Mouse (Mus musculus) intestine, postnatal 0 days (tissue): ENCODE results near the gene Cadm4. TPM values are rescaled to one million over a fixed set of nuclear protein-coding genes. Genes with fewer than 3 reads are reported as not detected.

Experiments used
- ATAC-seq: fragments of 200-750 bp; cut with Nextera tagmentation; 2 replicates; pipeline ENCODE4 v1.8.0; 2017; ENCODE audit warnings: mild to moderate bottlenecking, moderate TSS enrichment, moderate library complexity
- H3K27ac ChIP-seq: fragments of 300-500 bp; sonication (generic); 2 replicates; pipeline ENCODE4 v1.5.1; 2014; ENCODE audit warnings: mild to moderate bottlenecking, low read depth, low read length, moderate library complexity
- H3K27me3 ChIP-seq: fragments of 300-500 bp; sonication (generic); replicated peaks from 2 replicates; pipeline ENCODE4 v1.6.1; 2014; ENCODE audit warnings: low read length, mixed read lengths; ENCODE audit not compliant: control insufficient read depth, insufficient read depth
- H3K36me3 ChIP-seq: fragments of 300-500 bp; sonication (generic); 2 replicates; pipeline ENCODE4 v1.6.1; 2014; ENCODE audit warnings: mild to moderate bottlenecking, moderate library complexity; ENCODE audit not compliant: control insufficient read depth, insufficient read depth
- H3K4me1 ChIP-seq: fragments of 300-500 bp; sonication (generic); replicated peaks from 2 replicates; pipeline ENCODE4 v1.6.1; 2014; ENCODE audit warnings: antibody characterized with exemption, low read length, mixed read lengths; ENCODE audit not compliant: control insufficient read depth, insufficient read depth
- H3K4me2 ChIP-seq: fragments of 300-500 bp; sonication (generic); replicated peaks from 2 replicates; pipeline ENCODE4 v1.6.1; 2014; ENCODE audit warnings: low read depth, mild to moderate bottlenecking, moderate library complexity
- H3K4me3 ChIP-seq: fragments of 300-500 bp; sonication (generic); 2 replicates; pipeline ENCODE4 v1.5.1; 2014; ENCODE audit warnings: low read depth, low read length
- H3K9ac ChIP-seq: fragments of 300-500 bp; sonication (generic); 2 replicates; pipeline ENCODE4 v1.6.1; 2014; ENCODE audit warnings: mild to moderate bottlenecking, low read depth, low read length
- H3K9me3 ChIP-seq: fragments of 300-500 bp; sonication (generic); 2 replicates; pipeline ENCODE4 v1.6.1; 2016; ENCODE audit warnings: mixed run types; ENCODE audit not compliant: control insufficient read depth
- CTCF ChIP-seq: sonication (generic); IDR thresholded peaks from 2 replicates; pipeline ENCODE4 v1.5.1; 2016; ENCODE audit warnings: low read depth, mild to moderate bottlenecking, control low read depth, antibody characterized with exemption, moderate library complexity
- WGBS: fragments of 180-500 bp; shearing (Covaris S2); extraction: QIAGEN DNeasy Blood & Tissue Kit; methylation state at CpG from one replicate; pipeline ENCODE4 v1.1.7; 2014; 5-methylcytosine and 5-hydroxymethylcytosine counted together
- polyA plus RNA-seq: library from polyadenylated mRNA; unstranded; fragments of >200 nt; fragmentation: Nextera tagmentation; extraction: Ambion mirVana; gene quantifications from 2 replicates; pipeline ENCODE4 v1.2.1, GENCODE M21; 2015

Gene Cadm4
- polyA plus RNA-seq, 1 experiment from 2014 or later = 1.4 TPM

GRCm38 (mm10) chr7:24522805-24523204 is 41.0 kb downstream of the Cadm4 start:
- no peak overlapping the region for H3K27ac ChIP-seq
- ATAC-seq = no peak
- H3K36me3 ChIP-seq = no peaks in the 10 kb centered on the region
- H3K9ac ChIP-seq = no peak overlapping the region
- 59% methylated on average over 5 of the region's 5 CpGs for WGBS
- no peak for TF ChIP-seq CTCF
- no peaks in the 10 kb centered on the region for H3K4me1 ChIP-seq
- H3K9me3 ChIP-seq = no peaks in the 10 kb centered on the region
- no peaks in the 10 kb centered on the region for H3K27me3 ChIP-seq
- H3K4me3 ChIP-seq = no peak overlapping the region
- no peak overlapping the region for H3K4me2 ChIP-seq

GRCm38 (mm10) chr7:24523723-24524122 is 41.9 kb downstream of the Cadm4 start:
- Histone ChIP-seq H3K4me2 (no peak overlapping the region), H3K27ac (no peak overlapping the region), H3K9me3 (no peaks in the 10 kb centered on the region), H3K4me1 (no peaks in the 10 kb centered on the region), H3K4me3 (no peak overlapping the region), H3K27me3 (no peaks in the 10 kb centered on the region), H3K36me3 (no peaks in the 10 kb centered on the region), H3K9ac (no peak overlapping the region)
- no peak for TF ChIP-seq CTCF
- no peak for ATAC-seq
- WGBS = 86% methylated on average over 6 of the region's 6 CpGs

- H3K36me3 ChIP-seq = no peaks in the 10 kb centered on the region
- H3K4me3 ChIP-seq = no peak overlapping the region
- no peak overlapping the region for H3K9ac ChIP-seq
- no peak for ATAC-seq
- H3K27ac ChIP-seq = no peak overlapping the region
- no peak overlapping the region for H3K4me2 ChIP-seq
- 78% methylated on average over 6 of the region's 6 CpGs for WGBS
- H3K9me3 ChIP-seq = no peaks in the 10 kb centered on the region
- peaks cover 5% of the 10 kb centered on the region; the same call in 1 of the 2 replicates for H3K4me1 ChIP-seq
- no peaks in the 10 kb centered on the region for H3K27me3 ChIP-seq
- peak; percentile 34 for TF ChIP-seq CTCF
These were observed 43.2 kb downstream of the Cadm4 start for GRCm38 (mm10) chr7:24524978-24525377.

DNA sequence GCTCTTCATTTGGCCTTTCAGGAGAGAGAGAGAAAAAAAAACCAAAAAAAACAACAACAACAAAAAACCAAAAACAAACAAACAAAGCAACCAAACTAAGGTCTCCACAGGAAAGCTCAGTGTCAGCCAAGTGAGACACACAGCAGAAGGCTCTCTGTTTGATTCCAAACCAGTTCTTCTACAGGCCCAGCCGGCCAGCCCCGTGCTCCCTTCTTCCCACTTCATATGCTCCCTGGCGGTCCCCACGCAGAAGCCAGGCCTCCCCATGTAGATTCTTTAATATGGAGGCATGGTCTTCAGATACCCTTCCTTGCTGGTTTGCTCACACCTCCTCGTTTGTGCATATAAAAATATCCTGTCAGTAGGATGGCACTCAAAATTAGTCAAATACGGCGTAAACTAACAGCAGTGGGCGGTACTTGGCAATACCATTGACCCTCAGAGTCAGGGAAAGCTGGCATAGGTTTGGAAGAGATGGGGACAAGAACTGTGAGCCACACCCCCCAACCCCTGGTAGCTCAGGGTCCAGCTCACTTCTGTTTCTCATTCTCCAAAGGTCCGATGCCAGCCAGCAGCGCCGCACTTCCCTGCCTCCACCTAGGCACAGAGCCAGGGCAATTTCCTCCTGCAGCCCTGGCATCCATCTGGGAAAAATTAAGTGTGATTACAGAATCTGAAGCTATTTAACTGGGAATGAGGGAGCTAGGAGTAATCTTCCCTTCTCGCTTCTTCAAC is 44.0 kb downstream of the Cadm4 start:
- no peak for TF ChIP-seq CTCF
- Histone ChIP-seq H3K9ac (no peak overlapping the region), H3K36me3 (no peaks in the 10 kb centered on the region), H3K4me3 (no peak overlapping the region), H3K4me1 (peaks cover 5% of the 10 kb centered on the region; the same call in 1 of the 2 replicates), H3K27me3 (no peaks in the 10 kb centered on the region), H3K9me3 (no peaks in the 10 kb centered on the region), H3K4me2 (no peak overlapping the region), H3K27ac (no peak overlapping the region)
- ATAC-seq = no peak
- 84% methylated on average over 12 of the region's 12 CpGs for WGBS

DNA sequence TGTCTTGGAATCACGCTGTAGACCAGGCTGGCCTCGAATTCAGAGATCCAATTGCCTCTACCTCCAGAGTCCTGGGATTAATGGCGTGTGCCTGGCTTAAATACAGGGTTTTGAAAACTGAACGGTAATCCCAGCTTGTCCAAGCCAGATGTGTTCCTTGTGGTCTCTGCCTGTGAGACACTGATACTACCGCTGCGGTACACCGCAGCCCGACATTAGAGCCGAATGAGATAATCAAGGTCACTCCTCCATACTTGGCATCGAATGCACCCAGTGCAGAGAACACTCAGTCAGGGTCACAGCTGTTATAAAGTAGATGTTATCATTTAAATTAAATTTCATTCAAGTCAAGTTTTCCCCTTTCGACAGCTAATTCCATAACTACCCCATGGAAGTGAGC is 47.0 kb downstream of the Cadm4 start:
- Histone ChIP-seq H3K4me3 (no peak overlapping the region), H3K27ac (no peak overlapping the region), H3K9me3 (no peaks in the 10 kb centered on the region), H3K4me2 (no peak overlapping the region), H3K9ac (no peak overlapping the region), H3K4me1 (peaks cover 5% of the 10 kb centered on the region; the same call in 1 of the 2 replicates), H3K36me3 (peaks cover 11% of the 10 kb centered on the region), H3K27me3 (no peaks in the 10 kb centered on the region)
- no peak for ATAC-seq
- TF ChIP-seq CTCF = no peak
- 93% methylated on average over 11 of the region's 11 CpGs for WGBS

DNA sequence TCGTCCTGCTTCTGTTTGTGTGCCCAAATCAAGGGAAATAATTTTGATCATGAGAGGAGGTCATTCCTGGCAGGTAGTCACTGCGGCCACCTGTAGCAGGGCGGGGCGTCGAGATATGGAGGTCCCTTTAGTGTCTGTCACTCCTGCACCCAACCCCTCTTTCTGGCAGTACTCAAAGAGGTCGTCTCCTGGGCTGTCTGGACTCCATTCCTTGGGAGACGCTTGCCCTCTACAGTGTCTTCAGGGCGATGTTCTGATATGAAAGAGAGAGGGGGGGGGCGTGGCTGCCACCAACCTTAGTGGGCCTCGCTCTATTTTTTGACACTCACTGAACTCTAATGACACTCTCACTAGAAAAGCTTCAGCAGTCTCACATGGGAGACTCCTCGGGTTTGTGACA is 47.8 kb downstream of the Cadm4 start:
- Histone ChIP-seq H3K4me1 (peaks cover 5% of the 10 kb centered on the region; the same call in 1 of the 2 replicates), H3K4me2 (peak overlapping the region; percentile 94), H3K9ac (peak overlapping the region; percentile 80), H3K27me3 (no peaks in the 10 kb centered on the region), H3K4me3 (peak overlapping the region; percentile 67), H3K9me3 (no peaks in the 10 kb centered on the region), H3K27ac (peak overlapping the region; percentile 86; the same call in 1 of the 2 replicates), H3K36me3 (peaks cover 17% of the 10 kb centered on the region)
- ATAC-seq = no peak
- 40% methylated on average over 11 of the region's 11 CpGs for WGBS
- TF ChIP-seq CTCF = no peak
